Mouse (Mus musculus) stomach, postnatal 0 days (tissue): ENCODE results near the gene Spata45. TPM values are rescaled to one million over a fixed set of nuclear protein-coding genes. Genes with fewer than 3 reads are reported as not detected.

Source experiments
- ATAC-seq: fragments of 200-750 bp; cut with Nextera tagmentation; 2 replicates; pipeline ENCODE4 v1.8.0; 2017; ENCODE audit not compliant: low FRiP score, low TSS enrichment
- DNase-seq: peaks from one replicate; pipeline ENCODE4 v3.0.0-alpha.2; 2016; ENCODE audit warnings: low spot score
- H3K27ac ChIP-seq: fragments of 300-500 bp; sonication (generic); replicated peaks from 2 replicates; pipeline ENCODE4 v1.5.1; 2014; ENCODE audit warnings: mild to moderate bottlenecking, control low read depth
- H3K27me3 ChIP-seq: fragments of 300-500 bp; sonication (generic); 2 replicates; pipeline ENCODE4 v1.6.1; 2014; ENCODE audit warnings: low read length; ENCODE audit not compliant: control insufficient read depth, insufficient read depth
- H3K36me3 ChIP-seq: fragments of 300-500 bp; sonication (generic); 2 replicates; pipeline ENCODE4 v1.6.1; 2014; ENCODE audit warnings: low read length, mixed read lengths; ENCODE audit not compliant: control insufficient read depth, insufficient read depth
- H3K4me1 ChIP-seq: fragments of 300-500 bp; sonication (generic); replicated peaks from 2 replicates; pipeline ENCODE4 v1.6.1; 2014; ENCODE audit warnings: antibody characterized with exemption; ENCODE audit not compliant: control insufficient read depth, insufficient read depth
- H3K4me2 ChIP-seq: fragments of 300-500 bp; sonication (generic); replicated peaks from 2 replicates; pipeline ENCODE4 v1.6.1; 2014; ENCODE audit warnings: low read depth, mild to moderate bottlenecking, control low read depth, moderate library complexity
- H3K4me3 ChIP-seq: fragments of 300-500 bp; sonication (generic); 2 replicates; pipeline ENCODE4 v1.5.1; 2014; ENCODE audit warnings: low read depth, low read length, control low read depth
- H3K9ac ChIP-seq: fragments of 300-500 bp; sonication (generic); 2 replicates; pipeline ENCODE4 v1.6.1; 2014; ENCODE audit warnings: mild to moderate bottlenecking, low read length, control low read depth, mixed read lengths
- H3K9me3 ChIP-seq: fragments of 300-500 bp; sonication (generic); 2 replicates; pipeline ENCODE4 v1.6.1; 2016; ENCODE audit warnings: low read length; ENCODE audit not compliant: control insufficient read depth
- CTCF ChIP-seq: IDR thresholded peaks from 2 replicates; pipeline ENCODE4 v1.5.1; 2016; ENCODE audit warnings: antibody characterized with exemption, low read depth, mild to moderate bottlenecking, moderate library complexity
- EP300 ChIP-seq: optimal IDR thresholded peaks from 2 replicates; pipeline ENCODE3; 2016; ENCODE audit warnings: antibody characterized with exemption
- WGBS: fragments of 180-500 bp; shearing (Covaris S2); extraction: QIAGEN DNeasy Blood & Tissue Kit; methylation state at CpG from one replicate; pipeline ENCODE4 v1.1.7; 2014; 5-methylcytosine and 5-hydroxymethylcytosine counted together
- polyA plus RNA-seq: library from polyadenylated mRNA; unstranded; fragments of >200 nt; fragmentation: Nextera tagmentation; extraction: Ambion mirVana; gene quantifications from 2 replicates; pipeline ENCODE4 v1.2.1, GENCODE M21; 2015

The Spata45 gene
- polyA plus RNA-seq, 1 experiment from 2014 or later: not detected

GRCm38 (mm10) chr1:191071613-191072012 lies 35.2 kb downstream of the Spata45 start:
- peaks cover 5% of the 10 kb centered on the region for H3K36me3 ChIP-seq
- no peak overlapping the region for H3K9ac ChIP-seq
- no peak for TF ChIP-seq EP300
- TF ChIP-seq CTCF: no peak
- no peak overlapping the region for H3K27ac ChIP-seq
- ATAC-seq (no peak), DNase-seq (no peak)
- no peak overlapping the region for H3K4me3 ChIP-seq
- no peaks in the 10 kb centered on the region for H3K27me3 ChIP-seq
- 83% methylated on average over 6 of the region's 6 CpGs for WGBS
- no peaks in the 10 kb centered on the region for H3K9me3 ChIP-seq
- H3K4me1 ChIP-seq: no peaks in the 10 kb centered on the region
- H3K4me2 ChIP-seq: no peak overlapping the region

DNA sequence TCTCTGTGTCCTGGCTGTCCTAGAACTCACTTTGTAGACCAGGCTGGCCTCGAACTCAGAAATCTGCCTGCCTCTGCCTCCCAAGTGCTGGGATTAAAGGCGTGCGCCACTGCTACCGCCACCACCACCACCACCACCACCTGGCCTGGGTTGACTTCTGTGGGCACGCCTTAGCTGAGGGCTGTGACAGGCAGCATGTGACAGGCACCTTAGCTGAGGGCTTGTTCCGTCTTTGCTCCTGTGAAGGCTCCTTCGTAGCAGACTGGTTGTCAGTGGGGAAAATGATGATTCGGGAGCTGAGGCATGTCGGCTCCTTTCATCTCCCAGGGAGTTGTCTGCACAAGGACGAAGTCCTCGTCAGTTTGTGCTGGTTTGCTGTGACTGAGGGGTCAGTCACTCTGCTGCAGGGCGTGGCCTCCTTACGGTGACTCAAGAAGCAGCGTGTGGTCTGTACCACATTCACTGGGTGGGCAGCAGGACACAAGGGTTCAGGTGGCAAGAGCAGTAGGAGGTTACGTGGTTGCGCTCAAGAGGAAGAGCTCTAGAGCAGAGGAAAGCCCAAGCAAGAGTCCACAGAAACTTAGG lies 36.0 kb downstream of the Spata45 start:
- Histone ChIP-seq H3K4me2 (no peak overlapping the region), H3K4me1 (no peaks in the 10 kb centered on the region), H3K4me3 (no peak overlapping the region), H3K36me3 (peaks cover 6% of the 10 kb centered on the region), H3K27ac (peak overlapping the region; percentile 30; the same call in 1 of the 2 replicates), H3K27me3 (no peaks in the 10 kb centered on the region), H3K9ac (no peak overlapping the region), H3K9me3 (no peaks in the 10 kb centered on the region)
- WGBS: 83% methylated on average over 16 of the region's 16 CpGs
- ATAC-seq (peak; percentile 8; the same call in 1 of the 2 replicates), DNase-seq (no peak)
- TF ChIP-seq CTCF: no peak
- no peak for TF ChIP-seq EP300

GRCm38 (mm10) chr1:191073001-191073400 lies 36.6 kb downstream of the Spata45 start:
- Histone ChIP-seq H3K4me3 (no peak overlapping the region), H3K27me3 (no peaks in the 10 kb centered on the region), H3K4me2 (no peak overlapping the region), H3K27ac (peak overlapping the region; percentile 30; the same call in 1 of the 2 replicates), H3K9me3 (no peaks in the 10 kb centered on the region), H3K36me3 (peaks cover 8% of the 10 kb centered on the region), H3K4me1 (no peaks in the 10 kb centered on the region), H3K9ac (no peak overlapping the region)
- ATAC-seq (peak; percentile 33; the same call in 1 of the 2 replicates), DNase-seq (no peak)
- whole genome bisulfite sequencing: 55% methylated on average over 6 of the region's 6 CpGs
- TF ChIP-seq EP300 (no peak), CTCF (no peak)

GRCm38 (mm10) chr1:191073486-191073885 lies 37.0 kb downstream of the Spata45 start:
- Histone ChIP-seq H3K27ac (no peak overlapping the region), H3K4me3 (no peak overlapping the region), H3K4me1 (no peaks in the 10 kb centered on the region), H3K36me3 (peaks cover 8% of the 10 kb centered on the region), H3K27me3 (no peaks in the 10 kb centered on the region), H3K4me2 (no peak overlapping the region), H3K9ac (no peak overlapping the region), H3K9me3 (no peaks in the 10 kb centered on the region)
- TF ChIP-seq EP300 (no peak), CTCF (no peak)
- 64% methylated on average over 4 of the region's 4 CpGs for WGBS
- ATAC-seq: no peak
- DNase-seq: no peak

- peak; percentile 57 for DNase-seq
- peak; percentile 62 for TF ChIP-seq EP300
- peak; percentile 92 for TF ChIP-seq CTCF
- 0 out of 2 replicates have a peak overlapping the region, but pooled peaks have one; percentile 5 for H3K27ac ChIP-seq
- WGBS: 41% methylated on average over 10 of the region's 10 CpGs
- H3K4me1 ChIP-seq: no peaks in the 10 kb centered on the region
- no peak overlapping the region for H3K4me3 ChIP-seq
- no peaks in the 10 kb centered on the region for H3K27me3 ChIP-seq
- peak; percentile 72 for ATAC-seq
- H3K9me3 ChIP-seq: no peaks in the 10 kb centered on the region
- H3K36me3 ChIP-seq: peaks cover 6% of the 10 kb centered on the region
- no peak overlapping the region for H3K9ac ChIP-seq
- no peak overlapping the region for H3K4me2 ChIP-seq
Measured at GRCm38 (mm10) chr1:191075199-191075883, 38.9 kb downstream of the Spata45 start.

DNA sequence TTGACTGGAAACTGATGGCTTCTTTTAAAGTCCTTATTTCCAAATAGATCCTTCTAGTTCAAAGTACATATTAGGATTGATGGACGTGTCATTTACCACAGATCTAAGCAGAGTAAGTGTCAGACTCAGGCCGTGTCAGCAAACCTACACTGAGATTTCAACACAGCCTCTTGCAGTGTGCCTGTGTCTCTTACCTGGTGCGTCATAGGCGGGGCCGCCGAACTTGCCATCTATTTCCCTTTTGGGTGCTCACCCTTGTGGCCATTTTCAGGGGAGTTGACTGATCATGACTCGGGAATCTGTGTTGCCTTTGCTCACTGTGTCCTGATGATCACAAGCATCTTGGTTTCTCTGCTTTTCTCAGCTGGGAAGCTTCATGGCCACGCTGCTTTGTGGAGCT lies 46.8 kb downstream of the Spata45 start:
- no peak for ATAC-seq
- 78% methylated on average over 8 of the region's 8 CpGs for WGBS
- no peak overlapping the region for H3K4me3 ChIP-seq
- peaks cover 3% of the 10 kb centered on the region; the same call in 1 of the 2 replicates for H3K36me3 ChIP-seq
- H3K4me1 ChIP-seq: no peaks in the 10 kb centered on the region
- H3K9ac ChIP-seq: no peak overlapping the region
- H3K9me3 ChIP-seq: no peaks in the 10 kb centered on the region
- no peak for DNase-seq
- TF ChIP-seq CTCF (no peak), EP300 (no peak)
- H3K4me2 ChIP-seq: no peak overlapping the region
- H3K27ac ChIP-seq: no peak overlapping the region
- H3K27me3 ChIP-seq: no peaks in the 10 kb centered on the region
